Mouse (Mus musculus) thymus, adult 2 months (tissue): Measurements from ENCODE around the gene Cygb.

Experiments used
- CTCF ChIP-seq: fragments of 200-500 bp; IDR thresholded peaks from 2 replicates; pipeline ENCODE4 v1.5.1; 2012; ENCODE audit warnings: mild to moderate bottlenecking, control low read depth, low read length, moderate library complexity, borderline replicate concordance; ENCODE audit not compliant: control insufficient read depth, poor library complexity, insufficient read depth; ENCODE audit errors: extremely low read depth
- POLR2A ChIP-seq: fragments of 200-500 bp; IDR thresholded peaks from 2 replicates; pipeline ENCODE4 v1.6.1; 2012; ENCODE audit warnings: mild to moderate bottlenecking, low read length, control low read depth, moderate library complexity; ENCODE audit not compliant: control insufficient read depth, poor library complexity, insufficient read depth; ENCODE audit errors: extremely low read depth

- TF ChIP-seq POLR2A (no peak), CTCF (no peak)
Measured at GRCm38 (mm10) chr11:116602043-116602442, 52.1 kb downstream of the Cygb start.
